Mouse (Mus musculus): Measurements from ENCODE around the gene Osbp2. TPM values are rescaled to one million over a fixed set of nuclear protein-coding genes. Genes with fewer than 3 reads are reported as not detected.
"Not testable (repeated sequence)": the region's sequence is repeated elsewhere in the genome, so short reads cannot be mapped to it uniquely, and the experiment has no call there.

Osbp2 gene
- polyA plus RNA-seq (2012; fragmentation: generic; extraction: Trizol) = 2.1 TPM
- long read RNA-seq, experiment 1, partial matches to known transcripts = 1 of 2 reads
- long read RNA-seq, experiment 1, other reads (novel, unspliced or antisense) = 1 of 2 reads
- long read RNA-seq, experiment 2, full-length matches to known transcripts = 2 of 6 reads
- long read RNA-seq, experiment 2, partial matches to known transcripts = 1 of 6 reads
- long read RNA-seq, experiment 2, other reads (novel, unspliced or antisense) = 3 of 6 reads

DNA sequence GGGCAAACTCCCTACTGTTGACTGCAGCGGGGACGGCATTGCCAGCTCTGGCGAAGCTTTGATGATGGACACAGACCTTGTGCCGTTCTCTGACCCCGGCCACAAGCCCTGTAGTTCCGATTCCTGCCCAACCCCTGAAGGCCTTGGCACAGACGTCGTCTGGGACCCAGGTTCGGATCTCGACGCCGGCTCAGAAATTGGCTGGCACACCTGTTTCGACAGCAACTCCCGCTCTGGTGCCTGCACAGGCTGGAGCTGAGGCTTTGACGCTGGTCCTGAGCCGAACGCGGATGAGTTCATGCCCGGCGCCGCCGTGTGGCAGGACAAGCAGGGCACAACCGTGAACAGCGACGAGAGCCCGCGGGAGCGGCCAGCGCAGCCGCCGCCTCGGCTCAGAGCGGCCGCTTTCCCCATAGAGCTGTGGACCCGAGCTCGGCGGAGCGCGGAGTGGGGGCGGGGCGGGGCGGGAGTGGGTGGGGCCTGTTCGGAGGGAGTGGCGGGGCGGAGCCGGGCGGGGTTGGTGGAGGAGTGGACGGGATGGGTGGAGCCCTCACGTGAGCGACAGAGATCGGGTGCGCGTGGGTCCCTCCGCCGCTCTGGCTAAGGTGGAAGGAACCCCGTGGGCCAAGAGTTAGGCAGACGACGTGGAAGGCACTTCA lies at the start of gene Osbp2:
Gene Osbp2 (minus strand): TSS at position 450 of the 659 bp plus-strand sequence.
- Histone ChIP-seq H3ac (ENCODE audit: control insufficient read depth, insufficient read length, low read depth) (peak within 1 kb of the TSS; percentile 55), H3K27me3 (ENCODE audit: control insufficient read depth, insufficient read depth, insufficient read length) (no peaks in the 10 kb centered on the region), H3K36me3 (ENCODE audit: control insufficient read depth, insufficient read depth) (no peaks in the 10 kb centered on the region), H3K4me3 (ENCODE audit: insufficient read depth, poor library complexity, severe bottlenecking) (peak within 1 kb of the TSS; percentile 26), H3K79me3 (ENCODE audit: low read depth) (no peaks in the 10 kb centered on the region), H3K79me2 (ENCODE audit: control insufficient read depth, insufficient read depth) (no peaks in the 10 kb centered on the region)
- TF ChIP-seq CTCF (IDR thresholded peaks at IDR 0.05; ENCODE audit: control insufficient read depth, insufficient read depth, insufficient read length) = peak; percentile 55
- no peak for TF ChIP-seq FOSL1 (IDR thresholded peaks at IDR 0.05; ENCODE audit: insufficient read depth, low read length, poor library complexity, severe bottlenecking)

GRCm38 (mm10) chr11:3912875-3913271 lies 49.2 kb upstream of the Osbp2 start:
- H3ac ChIP-seq (ENCODE audit: control insufficient read depth, insufficient read length, low read depth) = peak overlapping the region; percentile 72
- H3K79me2 ChIP-seq (ENCODE audit: control insufficient read depth, insufficient read depth) = peaks cover 58% of the 10 kb centered on the region
- peaks cover 53% of the 10 kb centered on the region for H3K79me3 ChIP-seq (ENCODE audit: low read depth)
- H3K4me3 ChIP-seq (ENCODE audit: insufficient read depth, poor library complexity, severe bottlenecking) = peak overlapping the region; percentile 91
- H3K27me3 ChIP-seq (ENCODE audit: control insufficient read depth, insufficient read depth, insufficient read length) = no peaks in the 10 kb centered on the region
- TF ChIP-seq CEBPB (IDR thresholded peaks at IDR 0.05; ENCODE audit: low read depth) = no peak
- no peak for TF ChIP-seq USF1 (IDR thresholded peaks at IDR 0.05; ENCODE audit: low read depth)
- TF ChIP-seq MYOG (IDR thresholded peaks at IDR 0.05; ENCODE audit: control insufficient read depth, extremely low read depth, insufficient read length) = no peak
- no peak for TF ChIP-seq CTCF (IDR thresholded peaks at IDR 0.05; ENCODE audit: control insufficient read depth, insufficient read depth, insufficient read length)
- no peak for TF ChIP-seq FOSL1 (IDR thresholded peaks at IDR 0.05; ENCODE audit: insufficient read depth, low read length, poor library complexity, severe bottlenecking)
- TF ChIP-seq MAX (IDR thresholded peaks at IDR 0.05) = no peak
- TF ChIP-seq MYOD1 (IDR thresholded peaks at IDR 0.05; ENCODE audit: control insufficient read depth, insufficient read length, low read depth) = no peak
- peaks cover 18% of the 10 kb centered on the region for H3K36me3 ChIP-seq (ENCODE audit: control insufficient read depth, insufficient read depth)

GRCm38 (mm10) chr11:3912100-3912874 lies 48.6 kb upstream of the Osbp2 start:
- H3ac ChIP-seq (ENCODE audit: control insufficient read depth, insufficient read length, low read depth) = peak overlapping the region; percentile 72
- H3K27me3 ChIP-seq (ENCODE audit: control insufficient read depth, insufficient read depth, insufficient read length) = no peaks in the 10 kb centered on the region
- H3K79me2 ChIP-seq (ENCODE audit: control insufficient read depth, insufficient read depth) = peaks cover 64% of the 10 kb centered on the region
- H3K4me3 ChIP-seq (ENCODE audit: insufficient read depth, poor library complexity, severe bottlenecking) = peak overlapping the region; percentile 91
- H3K36me3 ChIP-seq (ENCODE audit: control insufficient read depth, insufficient read depth) = peaks cover 24% of the 10 kb centered on the region
- TF ChIP-seq MAX (IDR thresholded peaks at IDR 0.05) (no peak), MYOD1 (IDR thresholded peaks at IDR 0.05; ENCODE audit: control insufficient read depth, insufficient read length, low read depth) (no peak), CTCF (IDR thresholded peaks at IDR 0.05; ENCODE audit: control insufficient read depth, insufficient read depth, insufficient read length) (no peak), USF1 (IDR thresholded peaks at IDR 0.05; ENCODE audit: low read depth) (no peak), MYOG (IDR thresholded peaks at IDR 0.05; ENCODE audit: control insufficient read depth, extremely low read depth, insufficient read length) (no peak), CEBPB (IDR thresholded peaks at IDR 0.05; ENCODE audit: low read depth) (no peak), FOSL1 (IDR thresholded peaks at IDR 0.05; ENCODE audit: insufficient read depth, low read length, poor library complexity, severe bottlenecking) (no peak)
- peaks cover 59% of the 10 kb centered on the region for H3K79me3 ChIP-seq (ENCODE audit: low read depth)

DNA sequence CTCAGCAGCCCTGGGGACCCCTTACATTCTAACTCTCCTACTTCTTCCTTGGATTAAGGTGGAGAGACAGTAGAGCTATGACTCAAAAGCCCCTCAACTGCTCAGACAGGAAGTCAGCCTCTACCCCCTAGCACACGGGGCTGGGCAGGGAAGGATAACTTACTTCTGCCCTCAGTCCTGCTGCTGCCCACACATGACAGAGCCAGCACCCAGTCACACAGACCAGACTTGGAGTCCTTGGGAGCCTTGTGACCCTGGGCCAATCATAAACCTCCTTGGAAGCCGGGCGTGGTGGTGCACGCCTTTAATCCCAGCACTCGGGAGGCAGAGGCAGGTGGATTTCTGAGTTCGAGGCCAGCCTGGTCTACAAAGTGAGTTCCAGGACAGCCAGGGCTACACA lies 47.7 kb upstream of the Osbp2 start:
- peaks cover 73% of the 10 kb centered on the region for H3K79me2 ChIP-seq (ENCODE audit: control insufficient read depth, insufficient read depth)
- peaks cover 32% of the 10 kb centered on the region for H3K36me3 ChIP-seq (ENCODE audit: control insufficient read depth, insufficient read depth)
- not testable (repeated sequence) for H3K27me3 ChIP-seq (ENCODE audit: control insufficient read depth, insufficient read depth, insufficient read length)
- H3K4me3 ChIP-seq (ENCODE audit: insufficient read depth, poor library complexity, severe bottlenecking) = peak overlapping the region; percentile 91
- peak overlapping the region; percentile 68 for H3ac ChIP-seq (ENCODE audit: control insufficient read depth, insufficient read length, low read depth)
- peaks cover 67% of the 10 kb centered on the region for H3K79me3 ChIP-seq (ENCODE audit: low read depth)

GRCm38 (mm10) chr11:3910513-3911310 lies 47.0 kb upstream of the Osbp2 start:
- H3K79me3 ChIP-seq (ENCODE audit: low read depth) = peaks cover 72% of the 10 kb centered on the region
- TF ChIP-seq CTCF (IDR thresholded peaks at IDR 0.05; ENCODE audit: control insufficient read depth, insufficient read depth, insufficient read length) (peak; percentile 27), USF1 (IDR thresholded peaks at IDR 0.05; ENCODE audit: low read depth) (peak; percentile 86), CEBPB (IDR thresholded peaks at IDR 0.05; ENCODE audit: low read depth) (no peak), MYOD1 (IDR thresholded peaks at IDR 0.05; ENCODE audit: control insufficient read depth, insufficient read length, low read depth) (no peak), MAX (IDR thresholded peaks at IDR 0.05) (peak; percentile 75), FOSL1 (IDR thresholded peaks at IDR 0.05; ENCODE audit: insufficient read depth, low read length, poor library complexity, severe bottlenecking) (no peak), MYOG (IDR thresholded peaks at IDR 0.05; ENCODE audit: control insufficient read depth, extremely low read depth, insufficient read length) (no peak)
- H3K27me3 ChIP-seq (ENCODE audit: control insufficient read depth, insufficient read depth, insufficient read length) = no peaks in the 10 kb centered on the region
- peaks cover 77% of the 10 kb centered on the region for H3K79me2 ChIP-seq (ENCODE audit: control insufficient read depth, insufficient read depth)
- H3K36me3 ChIP-seq (ENCODE audit: control insufficient read depth, insufficient read depth) = peaks cover 39% of the 10 kb centered on the region
- peak overlapping the region; percentile 91 for H3K4me3 ChIP-seq (ENCODE audit: insufficient read depth, poor library complexity, severe bottlenecking)
- peak overlapping the region; percentile 78 for H3ac ChIP-seq (ENCODE audit: control insufficient read depth, insufficient read length, low read depth)

All from C2C12 (cell line).